Mouse (Mus musculus) layer of hippocampus, adult 18-20 months (tissue): ENCODE data around the gene Otop2. TPM values are rescaled to one million over a fixed set of nuclear protein-coding genes. Genes with fewer than 3 reads are reported as not detected.

Experiments used
- DNase-seq, 2 experiments: peaks; one replicate each; pipeline ENCODE4 v3.0.0; 2022; ENCODE audit warnings: low spot score in 2 of 2
- long read RNA-seq: library from polyadenylated mRNA; stranded (forward); transcript quantifications from one replicate; pipeline ENCODE4 v2.0.0, GENCODE M21; 2021
- total RNA-seq, 2 experiments: library from RNA; stranded (reverse); gene quantifications; 2 replicates each; pipeline ENCODE4 v1.2.3; 2021

Otop2 gene
- total RNA-seq, result 1 to 10 TPM in 1 of 2 experiments, under 1 TPM in 1; 0.20 to 1.0 TPM
- long read RNA-seq, result 0 reads

DNA sequence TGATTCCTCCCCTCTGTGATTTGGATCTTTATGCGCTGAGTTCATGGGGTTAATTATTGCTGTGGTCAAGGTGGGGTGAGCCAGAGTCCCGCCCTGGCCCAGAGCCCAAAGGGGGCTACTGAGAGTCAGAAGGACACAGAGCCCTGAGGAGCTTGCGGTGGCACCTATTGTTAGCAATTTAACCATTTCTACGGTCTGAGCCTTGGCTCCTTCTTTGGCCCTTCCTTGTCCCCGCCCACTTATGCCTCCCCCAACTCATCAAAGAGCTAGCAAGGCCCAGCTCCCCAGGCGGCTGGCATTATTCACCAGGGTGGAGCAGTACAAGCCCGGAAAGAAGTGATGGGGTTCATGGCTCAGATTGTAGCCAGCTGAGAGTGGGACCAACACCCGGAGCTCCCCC, at the start of gene Otop2:
TSS of gene Otop2 (plus strand) at position 301 of the 400 bp plus-strand sequence.
- no peak for DNase-seq

DNA sequence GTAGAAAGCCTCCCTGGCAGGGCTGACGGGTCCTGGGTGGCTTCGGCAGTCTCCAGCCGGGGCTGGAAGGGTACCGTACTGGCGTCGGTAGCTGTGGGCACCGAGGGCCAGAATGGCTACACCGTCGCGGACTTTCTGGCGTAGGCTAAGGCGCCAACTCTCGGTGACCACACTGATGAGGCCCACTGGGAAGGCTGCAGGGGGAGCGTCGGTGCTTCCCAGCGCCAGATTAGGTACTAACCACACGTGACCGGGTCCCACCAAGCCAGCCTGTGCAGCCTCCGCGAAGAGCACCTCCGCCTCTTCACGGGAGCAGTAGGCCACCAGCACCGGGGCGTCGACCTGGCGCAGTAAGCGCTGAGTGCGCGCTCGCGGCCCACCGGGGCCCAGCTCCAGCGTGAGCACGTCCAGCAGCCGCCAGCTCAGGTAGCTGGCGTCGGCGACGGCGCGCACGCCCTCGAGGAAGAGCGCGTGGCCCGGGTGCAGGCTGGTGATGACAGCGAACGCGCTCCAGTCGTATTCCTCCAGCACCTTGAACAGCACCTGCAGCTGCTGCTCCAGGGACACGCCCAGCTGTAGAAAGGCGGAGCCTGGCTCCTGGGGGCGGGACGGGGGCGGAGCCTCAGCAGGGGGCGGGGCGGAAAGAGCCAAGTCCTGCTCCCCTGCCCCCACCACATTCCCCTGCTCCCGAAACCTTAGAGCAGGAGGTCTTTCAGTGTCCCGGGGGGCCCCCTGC, 49.0 kb upstream of the Otop2 start:
- no peak for DNase-seq

DNA sequence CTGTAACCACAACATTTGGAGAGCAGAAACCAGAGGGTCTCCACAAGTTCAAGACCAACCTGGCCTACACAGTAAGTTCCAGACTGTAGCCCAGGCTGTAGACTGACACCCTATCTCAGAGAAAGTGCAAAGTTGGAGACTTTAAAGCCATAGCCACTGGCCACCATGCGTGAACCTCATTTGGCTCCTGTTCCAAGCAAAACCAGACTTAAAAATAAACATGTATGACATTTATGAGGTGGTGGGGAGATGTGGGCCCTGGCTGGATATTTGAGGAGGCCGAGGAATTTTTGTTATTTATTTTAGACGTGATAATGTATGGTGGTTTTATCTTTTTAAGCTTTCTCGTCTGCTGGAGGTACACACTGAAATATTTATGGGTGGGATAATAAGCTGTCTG, 47.8 kb upstream of the Otop2 start:
- no peak for DNase-seq

DNA sequence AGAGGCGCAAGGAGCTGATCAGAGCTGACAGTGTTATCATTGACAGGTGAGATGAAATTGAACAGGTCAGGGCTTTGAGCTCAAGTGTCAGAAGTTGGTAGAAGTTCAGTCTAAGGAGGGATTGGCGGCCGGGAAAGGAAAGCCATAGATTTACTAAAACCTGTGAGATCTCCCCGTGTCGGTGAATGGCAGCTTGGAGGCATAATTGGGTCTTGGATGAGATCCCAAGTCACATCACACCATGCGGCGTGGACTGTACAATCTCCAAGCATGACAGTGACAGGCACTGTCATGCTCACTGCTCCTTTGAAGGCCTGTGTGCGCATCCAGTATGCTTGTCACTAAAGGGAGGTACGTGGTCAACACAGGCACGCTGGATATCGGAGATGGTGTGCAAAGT, 44.0 kb upstream of the Otop2 start:
- no peak for DNase-seq

DNA sequence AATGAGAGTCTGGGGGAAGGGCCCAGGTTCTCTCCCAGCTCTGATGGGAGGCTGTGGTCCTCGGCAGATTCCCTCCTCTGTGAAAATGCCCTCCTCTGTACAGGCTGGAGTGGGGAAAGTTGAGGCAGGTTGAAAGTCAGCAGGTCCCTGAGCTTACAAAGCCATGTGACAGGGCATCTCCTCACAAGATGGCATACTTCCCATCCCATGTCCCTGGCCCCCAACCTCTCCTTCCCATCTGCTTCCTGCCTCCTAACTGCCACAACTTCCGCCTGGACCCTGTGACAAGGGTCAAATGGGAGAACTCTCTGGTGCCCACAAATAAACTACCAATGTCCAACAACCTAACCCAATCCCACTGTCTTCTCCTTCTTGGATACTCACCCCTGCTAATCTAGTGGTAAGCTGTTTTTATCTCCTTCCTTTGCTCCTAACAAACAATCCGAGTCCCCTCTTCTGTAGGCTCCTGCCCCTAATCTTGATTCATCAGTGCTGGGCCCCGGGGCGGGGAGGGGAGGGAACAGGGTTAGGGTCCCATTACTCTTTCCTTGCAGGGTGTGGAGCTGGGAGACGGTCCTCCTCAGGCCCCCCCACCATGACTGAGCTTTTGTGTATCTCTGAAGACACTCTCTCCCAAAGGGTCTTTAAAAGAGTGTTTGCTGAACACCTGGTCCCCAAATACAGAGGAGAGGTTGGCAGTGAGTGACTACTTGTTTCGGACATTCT, 42.7 kb upstream of the Otop2 start:
- DNase-seq, result no peak

DNA sequence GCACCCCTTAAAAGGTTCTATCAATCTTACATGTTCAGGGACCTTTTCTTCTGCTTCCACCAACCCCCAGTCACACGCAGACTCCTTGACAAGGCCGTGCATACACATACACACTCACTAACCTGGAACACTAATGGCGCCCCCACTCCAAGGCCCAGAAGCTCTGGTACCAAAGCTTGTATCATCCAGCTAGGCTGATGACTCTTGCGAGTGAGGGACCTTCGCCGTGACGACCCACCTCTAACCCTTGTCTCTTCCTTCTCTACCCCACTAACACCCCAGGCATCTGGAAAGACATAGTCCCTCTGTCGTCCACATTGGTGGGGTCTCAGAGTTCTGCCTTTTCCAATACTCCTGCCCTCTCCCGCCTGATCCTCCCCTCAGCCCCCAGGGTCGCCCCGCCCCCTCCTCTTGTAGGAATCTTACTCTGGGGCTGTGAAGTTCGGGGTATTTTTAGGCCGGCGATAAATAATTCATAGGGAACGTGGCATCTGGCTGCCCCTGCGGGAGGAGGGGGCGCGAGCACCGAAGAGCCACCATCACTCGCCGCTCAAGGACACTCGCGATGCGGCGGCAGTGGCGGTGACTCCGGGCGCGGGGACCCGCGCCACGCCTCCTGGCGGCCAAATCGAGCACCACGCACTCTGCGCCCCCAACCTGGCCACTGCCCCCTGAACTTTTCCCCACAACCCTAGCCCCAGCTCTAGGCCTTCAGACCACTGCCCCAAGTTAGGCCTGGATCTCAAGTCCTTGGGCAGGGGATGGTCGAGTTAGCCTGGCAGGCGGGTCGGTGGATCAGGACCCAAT, 41.9 kb upstream of the Otop2 start:
- DNase-seq, result no peak

DNA sequence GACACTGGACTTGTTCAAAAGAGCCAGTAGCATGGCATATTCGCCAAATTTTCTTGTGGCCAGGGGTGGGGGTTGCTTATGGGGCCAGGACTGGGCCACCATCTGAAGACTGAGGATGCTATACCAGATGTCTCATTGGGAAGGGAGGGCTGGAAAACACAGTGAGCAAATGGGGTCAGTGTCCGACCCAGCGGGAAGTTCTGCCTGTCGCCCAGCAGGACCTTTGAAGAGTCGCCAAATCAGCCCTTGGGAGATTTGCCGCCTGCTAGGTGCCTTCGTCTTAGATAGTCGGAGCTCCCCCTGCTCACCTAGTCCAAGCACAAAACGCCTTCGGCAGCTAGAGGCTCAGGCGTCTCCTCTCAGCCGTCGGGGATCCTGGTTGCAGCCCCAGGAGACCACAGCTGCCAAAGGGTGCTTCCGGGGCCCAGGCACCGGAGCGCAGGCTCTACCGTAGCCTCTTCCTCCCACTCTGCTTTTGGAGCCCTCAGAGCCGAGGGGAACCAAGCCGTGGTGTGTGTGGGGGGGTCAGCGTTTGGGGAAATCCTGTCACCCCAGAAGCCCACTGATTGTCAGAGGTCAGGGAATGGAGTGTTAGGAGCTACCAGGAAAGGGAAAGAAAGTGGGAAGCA, 41.1 kb upstream of the Otop2 start:
- no peak for DNase-seq

DNA sequence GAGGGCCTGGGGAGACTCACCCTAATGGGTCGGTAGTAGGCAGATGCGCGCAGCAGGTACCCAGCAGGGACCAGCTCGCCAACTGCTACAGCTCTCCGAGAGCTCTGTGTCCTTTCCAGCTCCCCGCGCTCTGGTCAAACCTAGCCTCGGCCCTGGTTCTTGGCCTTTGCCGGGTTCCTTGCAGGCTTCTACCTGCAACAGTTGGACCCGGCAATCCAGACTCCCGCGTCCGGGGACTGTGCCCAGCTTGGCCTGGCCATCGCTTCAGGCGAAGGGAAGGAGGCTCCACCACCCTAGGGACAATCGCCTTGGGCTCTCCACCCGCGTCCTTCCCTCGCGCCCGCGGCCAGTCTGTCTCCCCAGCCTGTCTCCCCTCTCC, 40.6 kb upstream of the Otop2 start:
- DNase-seq, result no peak

DNA sequence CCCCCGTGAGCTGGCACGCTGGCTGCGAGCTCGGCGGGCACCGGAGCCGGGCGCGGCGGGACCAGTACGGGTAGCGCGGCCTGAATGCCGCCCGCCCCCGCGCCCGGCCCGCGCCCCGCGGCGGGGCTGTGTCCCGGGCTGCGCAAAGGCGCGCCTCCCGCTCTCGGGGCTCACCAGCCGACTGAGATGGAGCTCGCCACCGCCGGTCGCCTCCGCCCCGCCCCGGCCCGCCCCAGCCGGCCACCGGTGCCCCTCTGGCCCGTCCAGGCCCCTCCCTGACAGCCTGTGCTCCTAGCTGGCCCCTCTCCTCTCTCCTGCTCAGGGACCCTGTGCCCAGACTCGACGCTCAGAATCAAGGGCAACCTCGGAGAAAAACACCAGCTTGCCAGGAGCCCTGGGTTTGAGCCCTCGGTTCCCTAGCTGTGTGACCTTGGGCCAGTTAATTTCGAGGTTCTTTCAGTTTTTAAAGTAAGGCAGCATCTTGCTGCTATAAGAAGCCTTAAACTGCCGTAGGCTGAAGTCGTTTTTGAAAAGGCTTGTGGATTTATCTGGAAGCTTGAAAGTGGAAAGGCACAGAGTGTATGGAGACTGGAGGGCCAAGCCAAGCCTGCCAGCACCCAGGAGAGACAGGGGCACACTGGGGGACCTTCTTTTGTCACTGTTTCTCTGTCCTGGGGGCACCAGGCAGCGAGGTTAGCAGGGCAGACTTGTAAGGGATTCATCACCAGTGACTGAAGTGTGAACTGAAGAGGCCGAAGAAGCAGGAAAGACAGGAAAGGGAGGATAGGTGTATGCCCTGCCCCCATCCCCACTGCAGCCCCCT, 39.7 kb upstream of the Otop2 start, which contains the start of gene Grin2c:
TSS of gene Grin2c (minus strand) at position 183 of the 823 bp plus-strand sequence.
- DNase-seq, result no peak

DNA sequence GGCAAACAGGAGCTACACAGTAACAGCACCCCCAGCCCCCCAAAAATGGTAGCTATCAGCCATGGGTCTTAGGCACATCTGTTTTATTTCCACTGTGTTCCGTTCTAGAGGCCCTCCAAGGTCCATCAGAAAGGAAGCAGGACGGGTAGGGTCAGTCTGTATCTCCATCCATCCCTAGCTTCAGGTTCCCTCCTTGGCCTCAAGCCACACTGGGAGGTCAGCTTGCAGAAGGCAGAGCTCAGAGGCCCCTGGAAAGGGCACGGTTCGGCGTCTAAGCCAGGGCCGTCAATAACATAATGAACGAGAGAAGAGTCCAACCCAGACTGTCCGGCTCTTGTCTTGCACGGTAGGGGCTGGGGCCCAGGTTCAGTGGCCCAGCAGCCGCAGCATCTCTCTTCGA, 39.0 kb upstream of the Otop2 start:
- no peak for DNase-seq

DNA sequence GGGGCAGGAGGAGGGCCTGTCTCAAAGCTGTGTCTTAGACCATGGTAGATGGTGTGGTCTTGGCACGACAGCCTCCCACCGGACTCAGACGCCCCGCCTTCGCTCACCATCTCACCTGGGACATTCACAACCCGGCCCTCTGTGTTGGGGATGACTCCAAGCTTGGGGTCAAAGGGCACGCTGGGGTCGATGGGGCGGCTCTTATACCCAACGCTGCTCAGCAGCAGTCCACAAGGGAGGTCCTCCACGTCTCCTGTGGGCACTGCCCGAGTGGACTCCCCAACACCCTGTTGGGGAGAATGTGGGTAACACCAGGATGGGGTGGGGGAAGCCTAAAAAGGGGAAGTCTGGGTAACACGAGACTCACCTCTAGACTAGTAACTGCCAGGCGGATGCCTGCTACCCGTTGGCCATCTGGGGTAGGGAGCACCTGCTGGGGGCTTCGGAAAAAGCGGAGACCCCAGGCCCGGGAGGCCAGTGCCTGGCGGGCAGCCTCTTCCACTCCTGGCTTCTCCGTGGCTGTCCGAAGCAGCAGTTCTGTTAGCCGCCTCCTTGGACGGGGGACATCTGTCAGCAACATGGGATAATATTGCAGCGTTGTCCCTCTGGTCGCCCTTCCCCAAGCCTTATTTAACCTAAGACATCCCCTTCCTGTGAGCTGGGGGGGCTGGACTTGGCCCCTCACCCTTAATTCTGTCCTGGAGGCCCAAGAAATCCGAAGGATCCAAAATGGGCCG, 37.5 kb upstream of the Otop2 start:
- DNase-seq, result no peak

DNA sequence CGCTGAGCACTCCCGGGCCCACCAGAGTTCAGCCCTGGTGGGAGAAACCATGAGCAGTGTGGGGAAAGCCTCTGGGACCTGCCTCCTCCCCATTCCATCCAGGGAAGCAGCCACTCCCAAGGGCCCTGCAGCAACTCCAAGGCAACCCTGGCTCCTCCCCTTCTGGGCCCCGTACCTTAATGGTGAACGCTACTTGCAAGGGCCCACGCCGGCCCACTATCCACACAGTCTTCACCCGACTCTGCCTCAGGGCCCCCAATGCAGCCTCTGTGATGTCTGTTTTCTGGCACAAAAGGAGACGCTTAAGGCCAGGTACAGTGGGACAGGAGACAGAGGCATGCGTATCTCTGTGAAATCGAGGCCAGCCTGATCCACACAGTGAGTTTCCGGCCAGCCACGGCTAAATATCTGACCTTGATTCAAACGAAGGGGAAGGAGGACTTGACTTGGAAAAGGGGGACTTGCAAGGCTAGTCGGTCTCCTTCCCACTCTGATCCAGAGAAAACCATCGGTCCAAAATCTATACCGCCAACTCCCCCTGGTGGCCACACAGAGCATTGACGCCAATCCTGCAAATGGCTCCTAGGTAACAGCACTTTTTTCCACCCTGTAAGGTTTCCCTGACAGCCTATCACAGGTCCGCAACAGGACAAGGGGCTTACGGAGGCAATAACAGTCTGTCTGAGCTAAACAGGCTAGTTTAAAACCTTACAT, 36.7 kb upstream of the Otop2 start:
- peak; percentile 69 to 91 for DNase-seq

DNA sequence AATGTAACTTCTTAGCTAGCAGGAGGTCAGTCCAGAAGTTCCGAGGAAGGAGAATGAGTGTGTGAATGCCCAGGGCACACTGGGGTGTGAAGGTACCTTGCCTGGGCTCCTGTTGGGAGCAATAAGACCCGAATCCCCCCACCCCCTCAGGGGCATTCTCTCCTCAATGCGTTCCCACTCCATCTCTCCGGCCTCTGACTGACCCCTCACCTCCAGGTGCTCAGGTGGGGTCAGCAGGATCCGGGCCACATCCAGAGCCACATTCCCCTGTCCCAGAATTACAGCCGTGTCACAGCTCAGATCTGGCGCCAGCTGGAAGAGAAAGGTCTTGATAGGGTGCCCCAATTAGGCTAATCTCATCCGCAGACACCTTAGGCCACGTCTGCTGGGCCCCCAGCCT, 35.9 kb upstream of the Otop2 start:
- no peak for DNase-seq

DNA sequence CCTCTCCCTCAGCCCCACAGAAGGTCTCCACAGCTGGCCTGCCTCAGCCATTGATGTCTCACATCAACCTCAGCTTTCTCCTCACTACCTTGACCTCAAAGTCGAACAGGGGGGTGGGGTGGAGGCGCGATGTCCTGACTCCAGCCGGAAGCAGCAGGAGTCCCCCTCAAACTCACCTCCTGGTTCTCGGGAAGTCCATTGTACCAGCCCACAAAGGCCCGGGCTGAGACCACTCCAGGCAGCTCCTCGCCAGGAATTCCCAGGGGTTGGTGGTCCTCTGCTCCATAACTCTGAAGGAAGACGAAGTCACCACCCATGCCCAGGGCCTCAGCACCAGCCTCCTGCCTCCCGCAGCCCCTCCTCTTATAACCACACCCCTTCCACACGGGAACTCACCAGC, 35.5 kb upstream of the Otop2 start:
- DNase-seq, result no peak

DNA sequence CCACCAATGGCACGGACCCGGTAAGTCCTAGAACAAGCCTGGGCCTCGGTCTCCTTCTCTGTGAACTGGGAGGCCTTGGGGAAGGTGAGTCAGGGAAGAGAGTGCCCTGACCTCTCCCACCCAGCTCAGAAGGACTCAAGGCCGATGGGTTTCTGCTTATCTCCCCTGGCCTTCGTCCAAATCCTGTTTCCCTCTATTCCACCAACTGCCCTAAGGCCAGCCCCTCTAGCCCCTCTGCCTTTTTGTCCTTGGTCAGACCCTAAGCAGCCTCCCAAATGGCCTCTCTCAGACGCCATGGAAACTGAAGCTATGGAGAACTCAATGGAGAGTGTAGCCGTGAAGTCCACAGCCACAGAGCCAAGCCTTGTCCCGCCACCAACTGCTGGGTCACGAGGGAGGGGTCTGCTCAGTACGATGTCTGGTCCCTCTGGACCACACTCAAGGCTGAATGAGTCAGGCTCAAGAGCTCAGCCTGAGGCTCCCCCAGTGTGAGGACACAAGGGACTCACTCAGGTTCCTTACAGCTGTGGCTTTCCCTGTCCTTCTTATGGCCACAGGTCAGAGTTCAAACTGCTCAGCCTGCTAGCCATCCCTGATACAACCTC, 34.0 kb upstream of the Otop2 start:
- no peak for DNase-seq

DNA sequence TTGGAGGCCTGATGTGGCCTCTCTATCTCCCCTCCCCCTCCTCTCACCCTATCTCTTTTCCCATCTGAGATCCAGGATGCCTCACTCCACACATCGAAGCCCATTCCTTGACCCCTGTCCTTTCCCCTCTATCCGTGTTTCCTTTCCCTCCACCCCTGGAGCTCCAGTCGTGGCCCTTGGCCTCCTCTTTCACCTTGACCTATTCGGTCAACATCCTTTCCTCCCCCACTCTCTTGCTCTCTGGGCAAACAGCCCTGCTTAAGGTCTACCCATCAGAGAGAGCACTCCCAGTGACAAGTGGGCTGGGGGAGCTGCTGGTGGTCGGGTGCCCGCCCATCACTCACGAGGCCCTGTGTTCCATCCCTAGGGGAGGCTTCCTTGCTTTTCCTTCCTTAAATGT, 33.2 kb upstream of the Otop2 start:
- no peak for DNase-seq

DNA sequence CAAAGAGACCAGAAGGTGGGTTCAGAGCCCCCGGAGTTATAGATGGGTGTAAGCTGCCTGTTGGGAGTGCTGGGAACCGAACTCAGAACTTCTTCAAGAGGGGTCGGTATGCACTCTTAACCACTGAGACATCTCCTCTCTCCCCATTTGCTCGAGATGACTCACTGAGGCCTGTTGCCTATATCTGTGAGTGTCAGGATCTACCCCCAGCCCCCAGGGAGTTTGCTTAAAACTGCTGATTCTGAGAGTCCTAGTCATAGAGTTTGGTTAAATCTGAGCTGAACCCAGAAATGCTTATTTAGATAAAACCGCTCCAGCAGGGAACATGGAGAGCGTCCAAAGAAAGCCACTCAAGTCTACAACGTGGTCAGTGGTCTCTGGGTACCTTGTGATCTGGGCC, 32.8 kb upstream of the Otop2 start:
- no peak for DNase-seq

DNA sequence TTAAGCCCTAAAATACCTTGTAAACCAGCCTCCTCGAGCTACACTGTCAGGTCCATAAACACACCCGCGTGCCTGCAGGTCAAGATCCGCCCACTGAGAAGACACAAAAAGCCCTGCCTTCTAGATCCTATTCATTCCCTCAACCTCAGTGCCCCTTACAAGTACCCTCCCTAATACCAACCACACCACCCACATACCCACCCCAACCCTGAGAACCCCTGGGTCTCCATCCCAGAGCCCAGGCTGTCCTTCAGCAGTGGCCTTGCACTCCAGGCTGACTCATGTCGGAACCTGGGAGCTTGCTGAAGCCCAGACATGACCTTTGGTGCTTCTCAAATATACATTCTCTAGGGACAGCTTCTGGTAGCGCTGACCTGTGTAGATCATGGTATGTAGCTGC, 32.2 kb upstream of the Otop2 start:
- no peak for DNase-seq

DNA sequence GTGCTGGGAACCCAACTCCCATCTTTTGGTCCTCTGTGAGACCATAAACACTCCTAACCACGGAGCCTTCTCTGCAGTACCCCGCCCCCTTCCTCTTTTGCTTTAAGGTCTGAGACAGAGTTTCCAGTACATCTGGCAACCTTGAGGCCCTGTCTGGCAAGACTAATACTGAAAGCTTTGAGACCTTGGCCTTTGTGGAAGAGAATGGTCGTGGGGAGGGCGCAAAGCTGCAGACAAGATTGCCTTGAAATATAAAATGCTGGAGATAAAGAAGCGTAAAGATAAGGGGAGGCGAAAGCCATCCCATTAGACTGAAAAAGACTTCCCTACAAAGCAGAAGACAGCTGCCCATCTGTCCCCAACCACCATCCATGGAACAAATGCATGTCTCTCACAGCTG, 31.5 kb upstream of the Otop2 start:
- DNase-seq, result no peak
